Comparison of ENCODE assay signal across 28 mouse cellular contexts in the genomic region with DNA sequence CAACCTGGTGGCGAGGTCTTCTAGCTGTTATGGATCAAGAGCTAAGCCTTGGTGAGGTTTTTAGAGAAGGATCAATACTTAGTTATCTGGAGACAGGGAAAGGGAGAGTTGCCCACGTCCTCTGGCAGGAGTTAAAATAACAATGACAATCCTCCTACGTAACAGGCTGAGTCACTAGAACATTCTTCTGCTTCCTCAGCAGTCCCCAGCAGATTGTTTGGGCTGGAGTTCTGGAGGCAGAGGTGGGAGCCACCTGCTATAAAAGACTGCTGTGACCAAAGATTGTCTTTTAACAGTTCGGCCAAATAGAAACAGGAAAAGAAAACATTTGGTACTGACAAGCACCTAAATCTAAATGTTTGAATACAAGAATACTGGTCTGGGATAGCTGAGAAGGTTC.
A peak's percentile ranks its signal among the peaks of the same experiment; 100 is the strongest.
DNase-seq lines count a peak whose midpoint lies in the region; ATAC-seq lines count a peak whose summit lies in the region.
"Had no signal": no experiment of that assay in that cellular context is flagged by ENCODE, and none has a peak within 500 bp of the region (broad histone marks: within the 10 kb centered on the region; RNA-seq: fewer than 3 reads in every experiment).

No protein-coding gene starts in this region.

- 0 out of 2 replicates have a peak overlapping the region, but pooled peaks have one; percentile 26 for H3K27ac ChIP-seq in hindbrain, embryonic 13.5 days
- H3K27ac ChIP-seq in hindbrain, embryonic 12.5 days = no peak overlapping the region
- H3K27ac ChIP-seq in kidney, embryonic 14.5 days (ENCODE audit: low read depth, low read length) = no peak overlapping the region
- H3K27ac ChIP-seq: forebrain, embryonic 10.5 days; heart, adult 2 months; hindbrain, embryonic 14.5 days; limb, embryonic 15.5 days; liver, embryonic 14.5 days; lung, embryonic 15.5 days; stomach, embryonic 15.5 days had no signal

- H3K4me2 ChIP-seq in hindbrain, embryonic 13.5 days = no peak overlapping the region
- H3K4me2 ChIP-seq in hindbrain, embryonic 12.5 days (replicated peaks) = no peak overlapping the region
- H3K4me2 ChIP-seq in kidney, embryonic 14.5 days (replicated peaks; ENCODE audit: low read depth, low read length) = no peak overlapping the region
- H3K4me2 ChIP-seq: hindbrain, embryonic 14.5 days; limb, embryonic 15.5 days; lung, embryonic 15.5 days; stomach, embryonic 15.5 days had no signal

- 73% methylated on average over 4 of the region's 4 CpGs for WGBS in hindbrain, embryonic 13.5 days
- WGBS in hindbrain, embryonic 12.5 days = 63% methylated on average over 4 of the region's 4 CpGs
- WGBS in kidney, embryonic 14.5 days = 39% methylated on average over 4 of the region's 4 CpGs

- H3K36me3 ChIP-seq in hindbrain, embryonic 13.5 days = peaks cover 43% of the 10 kb centered on the region
- H3K36me3 ChIP-seq in hindbrain, embryonic 12.5 days = peaks cover 16% of the 10 kb centered on the region
- H3K36me3 ChIP-seq in kidney, embryonic 14.5 days (ENCODE audit: control insufficient read depth, insufficient read depth, low read length) = no peaks in the 10 kb centered on the region
- H3K36me3 ChIP-seq: G1E; limb, embryonic 15.5 days; lung, embryonic 15.5 days; stomach, embryonic 15.5 days had no signal

- ATAC-seq in hindbrain, embryonic 13.5 days (ENCODE audit: low FRiP score) = no peak
- ATAC-seq in hindbrain, embryonic 12.5 days (ENCODE audit: low FRiP score) = no peak
- ATAC-seq in kidney, embryonic 14.5 days (ENCODE audit: low FRiP score, low TSS enrichment) = no peak
- ATAC-seq in inflammation-experienced regulatory T-cells, adult 6 months = no peak
- ATAC-seq: forebrain, embryonic 16.5 days had no signal

- peaks cover 17% of the 10 kb centered on the region for H3K4me1 ChIP-seq in hindbrain, embryonic 13.5 days (replicated peaks)
- H3K4me1 ChIP-seq in hindbrain, embryonic 12.5 days = 0 out of 2 replicates have a peak, but pooled peaks cover 4% of the 10 kb centered on the region
- H3K4me1 ChIP-seq in kidney, embryonic 14.5 days (ENCODE audit: control insufficient read depth, insufficient read depth, low read length) = no peaks in the 10 kb centered on the region
- H3K4me1 ChIP-seq: forebrain, embryonic 10.5 days; limb, embryonic 15.5 days; lung, embryonic 15.5 days; stomach, embryonic 15.5 days had no signal

- no peak overlapping the region for H3K9ac ChIP-seq in hindbrain, embryonic 13.5 days
- H3K9ac ChIP-seq in hindbrain, embryonic 12.5 days = no peak overlapping the region
- no peak overlapping the region for H3K9ac ChIP-seq in kidney, embryonic 14.5 days (ENCODE audit: low read depth, low read length)
- H3K9ac ChIP-seq: hindbrain, embryonic 14.5 days; limb, embryonic 15.5 days; liver, embryonic 14.5 days; lung, embryonic 15.5 days; stomach, embryonic 15.5 days had no signal

- no peaks in the 10 kb centered on the region for H3K9me3 ChIP-seq in hindbrain, embryonic 13.5 days
- no peaks in the 10 kb centered on the region for H3K9me3 ChIP-seq in hindbrain, embryonic 12.5 days (replicated peaks)
- H3K9me3 ChIP-seq in kidney, embryonic 14.5 days (ENCODE audit: control insufficient read depth, low read length) = no peaks in the 10 kb centered on the region
- H3K9me3 ChIP-seq: forebrain, embryonic 10.5 days; G1E; limb, embryonic 15.5 days; lung, embryonic 15.5 days; stomach, embryonic 15.5 days had no signal

- no peak overlapping the region for H3K4me3 ChIP-seq in hindbrain, embryonic 13.5 days
- no peak overlapping the region for H3K4me3 ChIP-seq in hindbrain, embryonic 12.5 days
- H3K4me3 ChIP-seq in kidney, embryonic 14.5 days (ENCODE audit: low read length) = no peak overlapping the region
- H3K4me3 ChIP-seq: forebrain, embryonic 10.5 days; heart, adult 2 months; limb, embryonic 15.5 days; lung, embryonic 15.5 days; stomach, embryonic 15.5 days had no signal

- DNase-seq in right cerebral cortex, adult 2 months (ENCODE audit: low spot score in 2 of 2) = peak; percentile 59 to 63
- DNase-seq in right cerebral cortex, postnatal 4 days = no peak
- DNase-seq in layer of hippocampus, postnatal 36 days = peak; percentile 42 to 48
- peak; percentile 80 for DNase-seq in telencephalon, adult 2 months (ENCODE audit: low read depth, low spot score)
- DNase-seq: adrenal gland, adult 2 months; B cell, adult 2 months; cerebellum, adult 18-20 months; cerebellum, postnatal 14 days; gastrocnemius, postnatal 25 days; heart, adult 2 months; kidney, adult 8-10 months; kidney, postnatal 14 days; lung, postnatal 4 days; midbrain, embryonic 14.5 days; thymus, adult 18-20 months had no signal

- no peaks in the 10 kb centered on the region for H3K27me3 ChIP-seq in hindbrain, embryonic 13.5 days
- H3K27me3 ChIP-seq in hindbrain, embryonic 12.5 days = no peaks in the 10 kb centered on the region
- H3K27me3 ChIP-seq in kidney, embryonic 14.5 days (ENCODE audit: control insufficient read depth, insufficient read depth, low read length) = no peaks in the 10 kb centered on the region
- H3K27me3 ChIP-seq: CH12.LX; limb, embryonic 15.5 days; lung, embryonic 15.5 days; stomach, embryonic 15.5 days had no signal
